Mouse (Mus musculus) MEL (cell line): ENCODE results near the gene Gorab. TPM values are rescaled to one million over a fixed set of nuclear protein-coding genes. Genes with fewer than 3 reads are reported as not detected.

Experiments used
- DNase-seq: peaks from one replicate; pipeline ENCODE4 v3.0.0; 2011; ENCODE audit warnings: low read depth, low spot score
- H3K27ac ChIP-seq: 2 replicates; pipeline ENCODE4 v1.5.1; 2012; ENCODE audit warnings: low read depth, mild to moderate bottlenecking, control low read depth, low read length, moderate library complexity; ENCODE audit not compliant: control insufficient read depth
- H3K27me3 ChIP-seq, 2 experiments: fragments of 150-350 bp in 1 of 2; sonication (generic) in 1 of 2; 2 replicates each; pipeline ENCODE4 v1.6.1; 2012; ENCODE audit warnings: low read length in 2 of 2, mild to moderate bottlenecking in 2 of 2, improper control_type of control experiment in 1 of 2, moderate library complexity in 1 of 2; ENCODE audit not compliant: insufficient read depth in 2 of 2, control insufficient read depth in 1 of 2
- H3K36me3 ChIP-seq, 2 experiments: 2 replicates each; pipeline ENCODE4 v1.6.1; 2012 to 2014; ENCODE audit warnings: low read length in 2 of 2, improper control_type of control experiment in 1 of 2, inconsistent platforms in 1 of 2, mild to moderate bottlenecking in 1 of 2; ENCODE audit not compliant: insufficient read depth in 2 of 2, control insufficient read depth in 1 of 2
- H3K4me1 ChIP-seq, 2 experiments: fragments of 150-350 bp in 1 of 2; sonication (generic) in 1 of 2; 2 replicates each; pipeline ENCODE4 v1.6.1; 2012; ENCODE audit warnings: low read length in 2 of 2, improper control_type of control experiment in 1 of 2, mild to moderate bottlenecking in 1 of 2; ENCODE audit not compliant: insufficient read depth in 2 of 2, control insufficient read depth in 1 of 2
- H3K4me3 ChIP-seq, 2 experiments: fragments of 150-350 bp in 1 of 2; sonication (generic) in 1 of 2; 2 replicates each; pipeline ENCODE4 v1.5.1; 2012; ENCODE audit warnings: low read depth in 2 of 2, low read length in 2 of 2, mild to moderate bottlenecking in 2 of 2, moderate library complexity in 2 of 2, control low read depth in 1 of 2, improper control_type of control experiment in 1 of 2; ENCODE audit not compliant: control insufficient read depth in 1 of 2, insufficient read depth in 1 of 2
- H3K79me2 ChIP-seq: 2 replicates; pipeline ENCODE4 v1.6.1; 2012; ENCODE audit warnings: mild to moderate bottlenecking, low read length, moderate library complexity; ENCODE audit not compliant: control insufficient read depth, poor library complexity, insufficient read depth
- H3K9ac ChIP-seq: 2 replicates; pipeline ENCODE4 v1.6.1; 2012; ENCODE audit warnings: low read depth, mild to moderate bottlenecking, control low read depth, low read length, moderate library complexity; ENCODE audit not compliant: control insufficient read depth, poor library complexity, severe bottlenecking
- H3K9me3 ChIP-seq: fragments of 150-350 bp; sonication (generic); replicated peaks from 2 replicates; pipeline ENCODE4 v1.6.1; 2012; ENCODE audit warnings: mild to moderate bottlenecking, low read length, improper control_type of control experiment, moderate library complexity; ENCODE audit not compliant: insufficient read depth
- BHLHE40 ChIP-seq: IDR thresholded peaks from 2 replicates; pipeline ENCODE4 v1.6.1; 2012; ENCODE audit warnings: low read depth, mild to moderate bottlenecking, inconsistent platforms, low read length, improper control_type of control experiment, borderline replicate concordance
- CHD2 ChIP-seq: IDR thresholded peaks from 2 replicates; pipeline ENCODE4 v1.6.1; 2011; ENCODE audit warnings: low read length, improper control_type of control experiment
- CTCF ChIP-seq, 3 experiments: IDR thresholded peaks in 2 of 3; conservative IDR thresholded peaks in 1 of 3; 2 replicates each; pipeline ENCODE4 v1.5.1; 2011 to 2012; ENCODE audit warnings: low read length in 3 of 3, low read depth in 2 of 3, mild to moderate bottlenecking in 2 of 3, improper control_type of control experiment in 1 of 3, inconsistent platforms in 1 of 3, mixed read lengths in 1 of 3, moderate library complexity in 1 of 3; ENCODE audit not compliant: control insufficient read depth in 1 of 3, insufficient read depth in 1 of 3, poor library complexity in 1 of 3, severe bottlenecking in 1 of 3
- EP300 ChIP-seq, 2 experiments: IDR thresholded peaks; 2 replicates each; pipeline ENCODE4 v1.6.1; 2011; ENCODE audit warnings: improper control_type of control experiment in 2 of 2, low read length in 2 of 2, low read depth in 1 of 2, mild to moderate bottlenecking in 1 of 2
- GATA1 ChIP-seq: IDR thresholded peaks from 2 replicates; pipeline ENCODE4 v1.6.1; 2011; ENCODE audit warnings: low read depth, low read length, improper control_type of control experiment
- KAT2A ChIP-seq: conservative IDR thresholded peaks from 2 replicates; pipeline ENCODE4 v1.6.1; 2012; ENCODE audit warnings: low read depth, low read length, improper control_type of control experiment, inconsistent platforms
- MAFK ChIP-seq: IDR thresholded peaks from 2 replicates; pipeline ENCODE4 v1.6.1; 2011; ENCODE audit warnings: low read depth, mild to moderate bottlenecking, low read length, improper control_type of control experiment, borderline replicate concordance
- MAX ChIP-seq: IDR thresholded peaks from 2 replicates; pipeline ENCODE4 v1.6.1; 2011; ENCODE audit warnings: low read length, improper control_type of control experiment
- MEF2A ChIP-seq: IDR thresholded peaks from 2 replicates; pipeline ENCODE4 v1.6.1; 2014; ENCODE audit warnings: low read depth, mild to moderate bottlenecking, inconsistent platforms, low read length, improper control_type of control experiment; ENCODE audit not compliant: poor library complexity, insufficient replicate concordance, severe bottlenecking; ENCODE audit errors: extremely low read depth
- MXI1 ChIP-seq: IDR thresholded peaks from 2 replicates; pipeline ENCODE4 v1.6.1; 2011; ENCODE audit warnings: mild to moderate bottlenecking, low read depth, low read length, improper control_type of control experiment
- NELFE ChIP-seq: IDR thresholded peaks from 2 replicates; pipeline ENCODE4 v1.6.1; 2011; ENCODE audit warnings: low read depth, low read length, improper control_type of control experiment
- NRF1 ChIP-seq: IDR thresholded peaks from 2 replicates; pipeline ENCODE4 v1.6.1; 2014; ENCODE audit warnings: low read depth, mild to moderate bottlenecking, inconsistent platforms, low read length, improper control_type of control experiment, moderate library complexity; ENCODE audit not compliant: poor library complexity, insufficient read depth, severe bottlenecking
- POLR2A ChIP-seq, 2 experiments: IDR thresholded peaks; 2 replicates each; pipeline ENCODE4 v1.6.1; 2011 to 2012; ENCODE audit warnings: low read length in 2 of 2, mild to moderate bottlenecking in 2 of 2, control low read depth in 1 of 2, improper control_type of control experiment in 1 of 2, low read depth in 1 of 2, moderate library complexity in 1 of 2; ENCODE audit not compliant: control insufficient read depth in 1 of 2, insufficient read depth in 1 of 2, poor library complexity in 1 of 2
- RCOR1 ChIP-seq: IDR thresholded peaks from 2 replicates; pipeline ENCODE4 v1.6.1; 2012; ENCODE audit warnings: low read depth, mild to moderate bottlenecking, inconsistent platforms, low read length, improper control_type of control experiment
- SMC3 ChIP-seq: IDR thresholded peaks from 2 replicates; pipeline ENCODE4 v1.6.1; 2011; ENCODE audit warnings: low read depth, low read length, improper control_type of control experiment
- TAL1 ChIP-seq: IDR thresholded peaks from 2 replicates; pipeline ENCODE4 v1.6.1; 2012; ENCODE audit warnings: mild to moderate bottlenecking, inconsistent platforms, low read length, moderate library complexity, mixed read lengths
- TCF12 ChIP-seq: IDR thresholded peaks from 2 replicates; pipeline ENCODE4 v1.6.1; 2014; ENCODE audit warnings: low read depth, mild to moderate bottlenecking, inconsistent platforms, low read length, improper control_type of control experiment, moderate library complexity
- UBTF ChIP-seq: IDR thresholded peaks from 2 replicates; pipeline ENCODE4 v1.6.1; 2012; ENCODE audit warnings: low read depth, mild to moderate bottlenecking, inconsistent platforms, low read length, improper control_type of control experiment, moderate library complexity, borderline replicate concordance; ENCODE audit not compliant: insufficient read depth
- USF1 ChIP-seq: IDR thresholded peaks from 2 replicates; pipeline ENCODE4 v1.6.1; 2014; ENCODE audit warnings: low read depth, mild to moderate bottlenecking, inconsistent platforms, low read length, improper control_type of control experiment, moderate library complexity
- USF2 ChIP-seq, 2 experiments: IDR thresholded peaks; 2 replicates each; pipeline ENCODE4 v1.6.1; 2011 to 2012; ENCODE audit warnings: improper control_type of control experiment in 2 of 2, low read length in 2 of 2, borderline replicate concordance in 1 of 2, inconsistent platforms in 1 of 2, low read depth in 1 of 2, mild to moderate bottlenecking in 1 of 2; ENCODE audit not compliant: insufficient read depth in 1 of 2
- ZC3H11A ChIP-seq: IDR thresholded peaks from 2 replicates; pipeline ENCODE4 v1.6.1; 2012; ENCODE audit warnings: low read depth, mild to moderate bottlenecking, inconsistent platforms, low read length, improper control_type of control experiment
- ZKSCAN1 ChIP-seq: IDR thresholded peaks from 2 replicates; pipeline ENCODE4 v1.6.1; 2012; ENCODE audit warnings: low read depth, mild to moderate bottlenecking, inconsistent platforms, low read length, improper control_type of control experiment, moderate library complexity
- ZMIZ1 ChIP-seq: IDR thresholded peaks from 2 replicates; pipeline ENCODE4 v1.6.1; 2012; ENCODE audit warnings: low read depth, mild to moderate bottlenecking, inconsistent platforms, low read length, improper control_type of control experiment, moderate library complexity
- polyA plus RNA-seq, 2 experiments: library from polyadenylated mRNA; stranded (reverse) in 1 of 2; unstranded in 1 of 2; fragments of >175 nt in 1 of 2; fragments of >200 nt in 1 of 2; gene quantifications; 2 replicates each; pipeline versions ENCODE4 v1.2.1 to v1.2.4; 2012; ENCODE audit warnings: low replicate concordance in 2 of 2, low read depth in 1 of 2; ENCODE audit not compliant: insufficient read length in 2 of 2, insufficient read depth in 1 of 2, missing spikeins in 1 of 2
- total RNA-seq: library from RNA; depleted of rRNA; stranded (reverse); fragments of 300-350 nt; gene quantifications from 2 replicates; pipeline ENCODE4 v1.2.3, GENCODE M21; 2012

The Gorab gene
- total and polyA plus RNA-seq, 3 experiments = 3.5 to 4.2 TPM; not detected in 1

DNA sequence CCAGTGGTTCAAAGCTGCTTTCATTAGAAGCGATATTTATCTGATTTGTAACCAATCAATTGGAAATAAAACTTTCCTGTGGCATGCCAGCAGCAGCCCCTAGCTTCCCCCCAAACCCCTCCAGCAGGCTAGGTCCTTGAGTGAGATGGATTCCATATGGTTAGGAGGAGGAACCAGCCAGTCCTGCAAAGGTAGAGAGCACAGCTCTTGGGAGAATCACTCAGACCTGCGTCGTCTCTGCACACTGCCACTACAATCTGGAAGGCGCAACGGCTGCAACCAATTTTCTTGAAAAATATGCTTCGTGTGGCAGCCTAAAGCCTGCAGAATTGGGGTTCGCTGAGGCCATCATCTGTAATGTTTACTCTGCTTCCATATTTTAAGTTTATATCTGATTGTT, 45.3 kb downstream of the Gorab start:
- H3K9me3 ChIP-seq = no peaks in the 10 kb centered on the region

DNA sequence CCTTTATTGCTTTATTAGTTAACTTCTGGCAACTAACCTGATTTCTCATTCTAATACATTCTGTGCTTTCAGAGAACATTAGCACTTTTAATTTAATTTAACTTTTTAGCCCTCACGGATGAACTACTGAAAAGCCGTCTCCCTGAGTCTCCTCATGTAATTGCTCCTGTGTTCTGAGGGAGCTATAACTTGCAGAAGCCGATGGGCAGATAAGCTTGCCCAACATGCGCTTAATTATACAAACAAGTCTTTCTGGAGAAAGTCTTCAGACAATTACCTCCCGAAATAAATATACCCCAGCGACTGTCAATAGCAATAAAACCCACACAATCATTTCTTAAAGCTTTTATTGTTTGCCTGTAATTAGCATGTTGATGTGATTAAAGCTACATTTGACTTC, 45.7 kb downstream of the Gorab start:
- H3K4me3 ChIP-seq = no peak overlapping the region
- H3K79me2 ChIP-seq = no peaks in the 10 kb centered on the region
- no peak for DNase-seq
- peaks cover 0 to 11% of the 10 kb centered on the region in 2 experiments; a peak in 2 of 4 replicates for H3K4me1 ChIP-seq
- H3K27me3 ChIP-seq = no peaks in the 10 kb centered on the region; a peak in 1 of 4 replicates
- TF ChIP-seq ZC3H11A = no peak
- TF ChIP-seq POLR2A (IDR thresholded peaks at IDR 0.05; ENCODE audit: control insufficient read depth in 1 of 2, insufficient read depth in 1 of 2, low read depth in 1 of 2, low read length in 2 of 2, poor library complexity in 1 of 2) = no peak
- TF ChIP-seq MXI1 = no peak
- no peak for TF ChIP-seq TCF12
- no peak for TF ChIP-seq ZKSCAN1
- TF ChIP-seq NELFE = no peak
- TF ChIP-seq ZMIZ1 = no peak
- TF ChIP-seq CTCF (IDR thresholded peaks at IDR 0.05 in 2 of 3, conservative IDR thresholded peaks at IDR 0.05 in 1 of 3; ENCODE audit: control insufficient read depth in 1 of 3, insufficient read depth in 1 of 3, low read depth in 2 of 3, low read length in 3 of 3, poor library complexity in 1 of 3, severe bottlenecking in 1 of 3) = no peak
- no peak for TF ChIP-seq TAL1
- no peak for TF ChIP-seq NRF1
- no peak for TF ChIP-seq RCOR1
- TF ChIP-seq CHD2 = no peak
- no peak for TF ChIP-seq SMC3
- no peak for TF ChIP-seq USF1
- TF ChIP-seq, all 39 proteins: peak for 0
- Histone ChIP-seq H3K27ac (no peak overlapping the region), H3K36me3 (peaks cover 0 to 15% of the 10 kb centered on the region in 2 experiments; a peak in 2 of 4 replicates), H3K9ac (no peak overlapping the region), H3K9me3 (no peaks in the 10 kb centered on the region)

More for the DNA sequence above, 45.3 kb downstream of the Gorab start:
- Histone ChIP-seq H3K4me1 (peaks cover 0 to 11% of the 10 kb centered on the region in 2 experiments; a peak in 2 of 4 replicates), H3K79me2 (no peaks in the 10 kb centered on the region), H3K36me3 (peaks cover 0 to 15% of the 10 kb centered on the region in 2 experiments; a peak in 2 of 4 replicates), H3K27me3 (no peaks in the 10 kb centered on the region; a peak in 1 of 4 replicates), H3K27ac (no peak overlapping the region), H3K4me3 (no peak overlapping the region), H3K9ac (no peak overlapping the region)
- TF ChIP-seq MEF2A = no peak
- TF ChIP-seq POLR2A (IDR thresholded peaks at IDR 0.05; ENCODE audit: control insufficient read depth in 1 of 2, insufficient read depth in 1 of 2, low read depth in 1 of 2, low read length in 2 of 2, poor library complexity in 1 of 2) = no peak
- no peak for TF ChIP-seq NRF1
- TF ChIP-seq MAFK = no peak
- no peak for TF ChIP-seq GATA1
- no peak for TF ChIP-seq EP300 (IDR thresholded peaks at IDR 0.05; ENCODE audit: low read depth in 1 of 2, low read length in 2 of 2)
- no peak for TF ChIP-seq NELFE
- no peak for TF ChIP-seq CHD2
- no peak for TF ChIP-seq RCOR1
- no peak for TF ChIP-seq UBTF
- TF ChIP-seq ZC3H11A = no peak
- TF ChIP-seq ZKSCAN1 = no peak
- no peak for TF ChIP-seq BHLHE40
- TF ChIP-seq ZMIZ1 = no peak
- TF ChIP-seq KAT2A = no peak
- TF ChIP-seq USF1 = no peak
- TF ChIP-seq MXI1 = no peak
- TF ChIP-seq USF2 (IDR thresholded peaks at IDR 0.05; ENCODE audit: borderline replicate concordance in 1 of 2, insufficient read depth in 1 of 2, low read depth in 1 of 2, low read length in 2 of 2) = no peak
- TF ChIP-seq MAX = no peak
- TF ChIP-seq SMC3 = no peak
- no peak for DNase-seq
